Mouse (Mus musculus): Measurements from ENCODE around the gene Rapgef4.

DNA sequence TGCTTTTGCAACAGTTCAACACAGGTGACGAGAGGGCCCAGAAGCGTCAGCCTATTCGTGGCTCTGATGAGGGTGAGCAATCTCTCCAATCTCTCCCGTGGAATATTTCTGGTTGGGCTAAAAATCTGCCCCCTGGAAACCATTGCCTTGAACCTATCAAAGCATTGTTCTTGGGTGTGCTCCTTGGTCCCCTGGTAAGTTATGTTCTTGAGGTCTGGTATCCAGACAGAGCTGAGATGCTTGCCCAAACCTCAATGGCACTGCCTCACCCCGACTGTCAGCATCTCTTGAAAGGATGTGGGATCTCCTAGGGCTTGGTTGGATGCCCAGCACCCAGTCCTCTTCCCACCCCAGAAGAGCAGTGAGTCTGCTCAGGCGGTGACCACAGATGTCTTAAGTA is 245.0 kb downstream of the Rapgef4 start:
- TF ChIP-seq EP300 (optimal IDR thresholded peaks at IDR 0.05) = no peak
- TF ChIP-seq CTCF (IDR thresholded peaks at IDR 0.05; ENCODE audit: low read depth) = no peak

Measured in stomach, postnatal 0 days (tissue).